Comparison of ENCODE assay signal across 9 mouse cellular contexts in genomic region chr15:64032748-64033355, GRCm38 (mm10). TPM values are rescaled to one million over a fixed set of nuclear protein-coding genes. Genes with fewer than 3 reads are reported as not detected.
DNase-seq lines count a peak whose midpoint lies in the region; ATAC-seq and TF ChIP-seq lines count a peak whose summit lies in the region.
"Had no signal": no experiment of that assay in that cellular context is flagged by ENCODE, and none has a peak within 500 bp of the region (broad histone marks: within the 10 kb centered on the region; RNA-seq: fewer than 3 reads in every experiment).

No protein-coding gene starts in this region.

- no peaks in the 10 kb centered on the region for H3K27me3 ChIP-seq in limb, embryonic 14.5 days (ENCODE audit: control insufficient read depth, insufficient read depth, low read length)
- H3K27me3 ChIP-seq in limb, embryonic 10.5 days (ENCODE audit: low read depth, poor library complexity, severe bottlenecking), result no peaks in the 10 kb centered on the region
- H3K27me3 ChIP-seq in hindbrain, postnatal 0 days (ENCODE audit: insufficient read depth, low read length), result no peaks in the 10 kb centered on the region

- DNase-seq in frontal cortex, postnatal 14 days (ENCODE audit: low spot score in 2 of 2), result no peak
- peak; percentile 45 for DNase-seq in limb, embryonic 14.5 days (ENCODE audit: low spot score)
- DNase-seq in limb, embryonic 10.5 days (ENCODE audit: low spot score), result no peak
- peak; percentile 50 for DNase-seq in hindbrain, postnatal 0 days (ENCODE audit: low spot score)
- DNase-seq in right cerebral cortex, postnatal 14 days, result peak; percentile 63
- no peak for DNase-seq in cerebellum, adult 18-20 months

- no peaks in the 10 kb centered on the region for H3K9me3 ChIP-seq in limb, embryonic 14.5 days (ENCODE audit: control insufficient read depth, low read length)
- H3K9me3 ChIP-seq in limb, embryonic 10.5 days (replicated peaks), result no peaks in the 10 kb centered on the region
- H3K9me3 ChIP-seq in hindbrain, postnatal 0 days (ENCODE audit: low read length), result no peaks in the 10 kb centered on the region

- H3K4me1 ChIP-seq in limb, embryonic 14.5 days (ENCODE audit: control insufficient read depth, insufficient read depth, low read length), result peaks cover 18% of the 10 kb centered on the region
- H3K4me1 ChIP-seq in limb, embryonic 10.5 days, result peaks cover 23% of the 10 kb centered on the region
- H3K4me1 ChIP-seq in hindbrain, postnatal 0 days (ENCODE audit: insufficient read depth, low read length), result peaks cover 8% of the 10 kb centered on the region; the same call in 1 of the 2 replicates

- H3K4me3 ChIP-seq in limb, embryonic 14.5 days (replicated peaks; ENCODE audit: low read length), result no peak overlapping the region
- no peak overlapping the region for H3K4me3 ChIP-seq in limb, embryonic 10.5 days
- H3K4me3 ChIP-seq in hindbrain, postnatal 0 days (ENCODE audit: low read length), result no peak overlapping the region

- TF ChIP-seq CTCF in hindbrain, postnatal 0 days (IDR thresholded peaks at IDR 0.05; ENCODE audit: low read depth), result no peak

- peak; percentile 51 for ATAC-seq in frontal cortex, adult (ENCODE audit: low TSS enrichment)
- peak; percentile 58 for ATAC-seq in limb, embryonic 14.5 days (ENCODE audit: low FRiP score, low read depth)
- ATAC-seq in hindbrain, postnatal 0 days, result peak; percentile 35
- no peak for ATAC-seq in monocyte, adult 5-6 weeks (replicated peaks; ENCODE audit: insufficient number of reproducible peaks, low FRiP score, low TSS enrichment, poor library complexity, severe bottlenecking)

- TF ChIP-seq POLR2A in limb, embryonic 14.5 days (IDR thresholded peaks at IDR 0.05; ENCODE audit: borderline replicate concordance, extremely low read depth, insufficient read depth, insufficient read length), result no peak

- H3K4me2 ChIP-seq in limb, embryonic 14.5 days (replicated peaks; ENCODE audit: low read depth, low read length, severe bottlenecking), result no peak overlapping the region
- H3K4me2 ChIP-seq in hindbrain, postnatal 0 days (ENCODE audit: low read depth, low read length), result 0 out of 2 replicates have a peak overlapping the region, but pooled peaks have one; percentile 3

- H3K9ac ChIP-seq in limb, embryonic 14.5 days (ENCODE audit: low read depth, low read length, severe bottlenecking), result no peak overlapping the region
- H3K9ac ChIP-seq in hindbrain, postnatal 0 days (replicated peaks; ENCODE audit: low read length), result no peak overlapping the region
- H3K9ac ChIP-seq: liver, embryonic 14.5 days had no signal

- H3K36me3 ChIP-seq in limb, embryonic 14.5 days (ENCODE audit: control insufficient read depth, insufficient read depth, low read length), result no peaks in the 10 kb centered on the region
- no peaks in the 10 kb centered on the region for H3K36me3 ChIP-seq in limb, embryonic 10.5 days
- no peaks in the 10 kb centered on the region for H3K36me3 ChIP-seq in hindbrain, postnatal 0 days (ENCODE audit: insufficient read depth, low read length)

- WGBS in limb, embryonic 14.5 days, result 44% methylated on average over 10 of the region's 10 CpGs
- 87% methylated on average over 10 of the region's 10 CpGs for WGBS in limb, embryonic 10.5 days
- WGBS in hindbrain, postnatal 0 days, result 30% methylated on average over 10 of the region's 10 CpGs

- no peak overlapping the region for H3K27ac ChIP-seq in limb, embryonic 14.5 days (replicated peaks; ENCODE audit: low read depth, low read length)
- no peak overlapping the region for H3K27ac ChIP-seq in limb, embryonic 10.5 days
- no peak overlapping the region; the same call in 1 of the 2 replicates for H3K27ac ChIP-seq in hindbrain, postnatal 0 days
- H3K27ac ChIP-seq: liver, embryonic 14.5 days had no signal

RNA-seq across cellular contexts. Expression of gene Fam49b, which starts 27.4 kb away (rescaled TPM):
- 42.7 and 51.8 TPM in 2 replicates for polyA plus RNA-seq in limb, embryonic 14.5 days (2012; rRNA removed)
- polyA plus RNA-seq in limb, embryonic 14.5 days (2014; fragmentation: Nextera tagmentation; extraction: Ambion mirVana), result 62.6 and 66.3 TPM in 2 replicates
- polyA plus RNA-seq in limb, embryonic 10.5 days (2016; fragmentation: Nextera tagmentation; extraction: Ambion mirVana), result 66.5 and 71.0 TPM in 2 replicates
- 86.9 and 95.4 TPM in 2 replicates for total RNA-seq in hindbrain, postnatal 0 days (2014; rRNA removed)
- 126 and 131 TPM in 2 replicates for polyA plus RNA-seq in hindbrain, postnatal 0 days (2015; fragmentation: Nextera tagmentation; extraction: Ambion mirVana)
- total RNA-seq in monocyte, adult 5-6 weeks (2017), result 420 to 436 TPM (median 435 TPM) in 3 replicates

Comparison
In these comparisons a context has a peak if more than half of its experiments do, and no peak if none do; other contexts are left out.
1. DNase-seq: peak in limb, embryonic 14.5 days (single experiment), hindbrain, postnatal 0 days (single experiment) and right cerebral cortex, postnatal 14 days (single experiment); none in frontal cortex, postnatal 14 days (0 of 2), limb, embryonic 10.5 days (single experiment) and cerebellum, adult 18-20 months (0 of 2).